Mouse (Mus musculus) CH12.LX (cell line): Measurements from ENCODE around the gene Ndufa6. TPM values are rescaled to one million over a fixed set of nuclear protein-coding genes. Genes with fewer than 3 reads are reported as not detected.

Experiments
- DNase-seq: peaks from one replicate; pipeline ENCODE4 v3.0.0-alpha.2; 2013; ENCODE audit errors: extremely low read depth
- H3K27ac ChIP-seq: 2 replicates; pipeline ENCODE4 v1.5.1; 2012; ENCODE audit warnings: low read depth, mild to moderate bottlenecking, control low read depth, moderate library complexity; ENCODE audit not compliant: insufficient read depth
- H3K27me3 ChIP-seq: replicated peaks from 2 replicates; pipeline ENCODE3; 2012; ENCODE audit warnings: inconsistent platforms
- H3K36me3 ChIP-seq, 2 experiments: replicated peaks in 1 of 2; 2 replicates each; pipeline versions ENCODE3 to v1.6.1; 2012; ENCODE audit warnings: inconsistent platforms in 1 of 2, low read length in 1 of 2, mild to moderate bottlenecking in 1 of 2, mixed read lengths in 1 of 2, moderate library complexity in 1 of 2; ENCODE audit not compliant: control insufficient read depth in 1 of 2, insufficient read depth in 1 of 2
- H3K4me1 ChIP-seq, 2 experiments: 2 replicates each; pipeline ENCODE4 v1.6.1; 2012; ENCODE audit warnings: inconsistent platforms in 1 of 2, moderate library complexity in 1 of 2; ENCODE audit not compliant: insufficient read depth in 2 of 2, control insufficient read depth in 1 of 2
- H3K4me2 ChIP-seq: 2 replicates; pipeline ENCODE4 v1.6.1; 2012; ENCODE audit warnings: low read depth, mild to moderate bottlenecking, control low read depth; ENCODE audit not compliant: poor library complexity, insufficient read depth, severe bottlenecking
- H3K4me3 ChIP-seq, 3 experiments: fragments of 150-350 bp in 1 of 3; sonication (generic) in 1 of 3; replicated peaks in 1 of 3; 2 replicates each; pipeline versions ENCODE3 to v1.5.1; 2011 to 2012; ENCODE audit warnings: low read depth in 2 of 3, low read length in 2 of 3, mild to moderate bottlenecking in 2 of 3, moderate library complexity in 2 of 3, control low read depth in 1 of 3, improper control_type of control experiment in 1 of 3, inconsistent platforms in 1 of 3, mixed read lengths in 1 of 3; ENCODE audit not compliant: poor library complexity in 1 of 3
- H3K79me2 ChIP-seq: replicated peaks from 2 replicates; pipeline ENCODE4 v1.6.1; 2012; ENCODE audit warnings: mild to moderate bottlenecking, moderate library complexity; ENCODE audit not compliant: control insufficient read depth, poor library complexity, insufficient read depth, severe bottlenecking; ENCODE audit errors: extremely low read depth
- H3K9ac ChIP-seq: 2 replicates; pipeline ENCODE4 v1.6.1; 2012; ENCODE audit warnings: low read depth, mild to moderate bottlenecking, control low read depth, moderate library complexity; ENCODE audit not compliant: insufficient read depth
- H3K9me3 ChIP-seq: replicated peaks from 2 replicates; pipeline ENCODE3; 2012; ENCODE audit warnings: low read length, inconsistent platforms, mixed read lengths
- E2F4 ChIP-seq: IDR thresholded peaks from 2 replicates; pipeline ENCODE4 v1.6.1; 2011; ENCODE audit warnings: low read depth, low read length, improper control_type of control experiment; ENCODE audit not compliant: insufficient replicate concordance
- JUN ChIP-seq: IDR thresholded peaks from 2 replicates; pipeline ENCODE4 v1.6.1; 2011; ENCODE audit warnings: low read depth, mild to moderate bottlenecking, low read length, improper control_type of control experiment, moderate library complexity; ENCODE audit not compliant: insufficient read depth
- MAZ ChIP-seq: IDR thresholded peaks from 2 replicates; pipeline ENCODE4 v1.6.1; 2012; ENCODE audit warnings: low read depth, mild to moderate bottlenecking, inconsistent platforms, low read length, improper control_type of control experiment, moderate library complexity
- MEF2A ChIP-seq: IDR thresholded peaks from 2 replicates; pipeline ENCODE4 v1.6.1; 2014; ENCODE audit warnings: low read depth, mild to moderate bottlenecking, inconsistent platforms, low read length, improper control_type of control experiment, borderline replicate concordance
- MXI1 ChIP-seq: IDR thresholded peaks from 2 replicates; pipeline ENCODE4 v1.6.1; 2011; ENCODE audit warnings: mild to moderate bottlenecking, low read depth, low read length, improper control_type of control experiment
- SMC3 ChIP-seq: IDR thresholded peaks from 2 replicates; pipeline ENCODE4 v1.6.1; 2011; ENCODE audit warnings: low read depth, low read length, improper control_type of control experiment
- USF2 ChIP-seq: conservative IDR thresholded peaks from 2 replicates; pipeline ENCODE4 v1.6.1; 2011; ENCODE audit warnings: low read depth, low read length, improper control_type of control experiment
- ZMIZ1 ChIP-seq: IDR thresholded peaks from 2 replicates; pipeline ENCODE4 v1.6.1; 2012; ENCODE audit warnings: low read depth, mild to moderate bottlenecking, inconsistent platforms, low read length, improper control_type of control experiment
- dilution Hi-C: fragments of 300-500 bp; cut with MboI; formaldehyde crosslinking; loops from 2 replicates; pipeline ENCODE4 v1.14.3; 2020; ENCODE audit warnings: low sequenced_read_pairs; ENCODE audit not compliant: extremely low pct_unique_long_range_greater_than_20kb, extremely low pct_ligation_motif_present
- in situ Hi-C: fragments of 300-500 bp; cut with MboI; formaldehyde crosslinking; loops from 3 replicates; pipeline ENCODE4 v1.14.3; 2019; ENCODE audit warnings: low sequenced_read_pairs, low pct_ligation_motif_present, low pct_unique_long_range_greater_than_20kb, mixed read lengths
- polyA plus RNA-seq: library from polyadenylated mRNA; unstranded; fragments of >175 nt; gene quantifications from 2 replicates; pipeline ENCODE4 v1.2.1, GENCODE M21; 2012; ENCODE audit warnings: low read depth; ENCODE audit not compliant: insufficient read length
- total RNA-seq, 2 experiments: library from RNA; depleted of rRNA; stranded (reverse); fragments of 300-350 nt in 1 of 2; fragments of >200 nt in 1 of 2; gene quantifications; 2 replicates each; pipeline ENCODE4 v1.2.3; 2012 to 2014

The Ndufa6 gene
- total and polyA plus RNA-seq, 3 experiments: 87.3 to 279 (median 222) TPM

GRCm38 (mm10) chr15:82379871-82380713 is 26.0 kb upstream of the Ndufa6 start, which contains the start of gene Cyp2d22:
TSS of gene Cyp2d22 (minus strand) at chr15:82380260.
- no peaks in the 10 kb centered on the region for H3K36me3 ChIP-seq
- H3K9me3 ChIP-seq: no peaks in the 10 kb centered on the region
- no peak for TF ChIP-seq MXI1
- no peak for TF ChIP-seq USF2
- TF ChIP-seq MAZ: 0 out of 2 replicates have a peak, but pooled peaks have one; percentile 9
- H3K27ac ChIP-seq: no peak within 1 kb of the TSS
- H3K27me3 ChIP-seq: peaks cover 93% of the 10 kb centered on the region
- no peaks in the 10 kb centered on the region for H3K79me2 ChIP-seq
- H3K4me3 ChIP-seq: peak within 1 kb of the TSS in 2 of 3 experiments; percentile 39 to 48
- H3K9ac ChIP-seq: no peak within 1 kb of the TSS; the same call in 1 of the 2 replicates
- dilution Hi-C loops (no loop called here), in situ Hi-C loops (no loop called here)
- DNase-seq: peak; percentile 29
- H3K4me1 ChIP-seq: peaks cover 6 to 13% of the 10 kb centered on the region in 2 experiments
- H3K4me2 ChIP-seq: peak within 1 kb of the TSS; percentile 82

DNA sequence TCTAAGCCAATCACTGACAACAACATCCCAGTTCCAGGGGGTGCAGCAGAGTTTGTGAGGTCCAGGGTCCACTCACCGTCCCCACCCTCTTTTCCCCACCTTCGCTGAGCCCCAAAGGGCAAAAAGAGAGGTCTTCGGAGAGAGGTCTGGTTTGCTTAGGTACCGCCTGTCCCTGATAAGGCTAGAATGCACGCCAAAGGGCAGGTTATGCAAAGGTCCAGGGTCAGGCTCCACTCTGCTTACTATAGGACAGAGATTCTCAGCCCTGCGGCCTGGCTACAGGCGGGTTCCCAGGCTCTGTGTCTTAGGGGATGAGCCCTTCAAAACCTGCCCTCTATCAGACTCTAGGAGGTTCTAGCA is 25.4 kb upstream of the Ndufa6 start:
- no peaks in the 10 kb centered on the region for H3K9me3 ChIP-seq
- TF ChIP-seq SMC3 (no peak), JUN (no peak), MEF2A (no peak), ZMIZ1 (no peak)
- no peak overlapping the region for H3K27ac ChIP-seq
- in situ Hi-C loops (no loop called here), dilution Hi-C loops (no loop called here)
- H3K4me1 ChIP-seq: peaks cover 6 to 13% of the 10 kb centered on the region in 2 experiments
- peaks cover 88% of the 10 kb centered on the region for H3K27me3 ChIP-seq
- H3K4me2 ChIP-seq: peak overlapping the region; percentile 82; the same call in 1 of the 2 replicates
- H3K9ac ChIP-seq: no peak overlapping the region
- no peak overlapping the region for H3K4me3 ChIP-seq
- no peaks in the 10 kb centered on the region for H3K36me3 ChIP-seq
- DNase-seq: no peak
- no peaks in the 10 kb centered on the region for H3K79me2 ChIP-seq

DNA sequence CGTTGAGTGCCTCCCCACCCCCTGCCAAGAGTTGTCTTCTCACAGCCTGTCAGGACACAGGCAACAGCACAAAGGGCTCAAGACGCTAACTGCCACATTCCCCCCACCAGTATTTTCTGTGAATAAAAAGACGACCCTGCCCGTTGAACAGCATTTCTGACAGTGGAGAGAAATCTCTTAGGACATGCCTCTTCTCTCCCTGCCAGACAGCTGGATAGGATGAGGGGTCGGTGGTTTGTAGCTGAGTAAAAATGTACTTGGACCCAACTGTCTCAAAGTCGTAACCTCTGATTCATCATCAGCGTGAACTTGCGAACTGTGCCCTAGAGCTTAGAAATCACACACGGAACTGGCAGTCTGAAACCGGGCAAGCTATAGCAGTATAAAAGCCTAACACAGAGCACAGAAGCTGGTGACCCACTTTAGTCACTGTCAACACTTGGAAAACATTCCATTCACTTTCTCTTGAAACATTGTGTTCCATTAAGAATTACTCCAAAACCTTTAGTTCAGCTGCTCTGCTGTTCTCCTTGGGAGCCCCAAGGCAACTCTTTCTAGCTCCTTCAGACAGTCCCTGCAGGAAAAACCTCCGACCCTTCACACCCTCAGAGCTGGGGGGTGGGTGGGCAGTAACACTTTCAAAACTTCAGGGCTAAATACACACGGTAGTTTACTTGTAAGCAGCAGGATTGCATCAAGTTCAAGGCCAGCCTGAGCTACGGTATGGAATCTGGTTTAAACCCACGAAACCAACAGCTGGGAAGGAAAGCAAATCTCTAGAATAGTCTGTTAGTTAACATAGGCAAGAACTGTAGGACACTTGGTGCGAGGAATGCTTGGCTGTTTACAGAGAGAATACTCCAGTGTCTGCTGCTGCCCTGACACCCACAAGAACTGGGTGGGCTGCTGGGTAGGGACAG is 24.4 kb upstream of the Ndufa6 start:
- no peak for DNase-seq
- Histone ChIP-seq H3K27me3 (peaks cover 90% of the 10 kb centered on the region), H3K36me3 (no peaks in the 10 kb centered on the region), H3K9ac (no peak overlapping the region), H3K9me3 (no peaks in the 10 kb centered on the region), H3K4me3 (no peak overlapping the region), H3K4me1 (peaks cover 6 to 13% of the 10 kb centered on the region in 2 experiments), H3K27ac (no peak overlapping the region), H3K79me2 (no peaks in the 10 kb centered on the region), H3K4me2 (no peak overlapping the region)
- dilution Hi-C loops: no loop called here
- in situ Hi-C loops: no loop called here
- TF ChIP-seq MEF2A: no peak
- TF ChIP-seq E2F4: no peak
